Mouse (Mus musculus): ENCODE results near the gene Ddit4l.
"Not testable (repeated sequence)": the region's sequence is repeated elsewhere in the genome, so short reads cannot be mapped to it uniquely, and the experiment has no call there.

Gene Ddit4l

DNA sequence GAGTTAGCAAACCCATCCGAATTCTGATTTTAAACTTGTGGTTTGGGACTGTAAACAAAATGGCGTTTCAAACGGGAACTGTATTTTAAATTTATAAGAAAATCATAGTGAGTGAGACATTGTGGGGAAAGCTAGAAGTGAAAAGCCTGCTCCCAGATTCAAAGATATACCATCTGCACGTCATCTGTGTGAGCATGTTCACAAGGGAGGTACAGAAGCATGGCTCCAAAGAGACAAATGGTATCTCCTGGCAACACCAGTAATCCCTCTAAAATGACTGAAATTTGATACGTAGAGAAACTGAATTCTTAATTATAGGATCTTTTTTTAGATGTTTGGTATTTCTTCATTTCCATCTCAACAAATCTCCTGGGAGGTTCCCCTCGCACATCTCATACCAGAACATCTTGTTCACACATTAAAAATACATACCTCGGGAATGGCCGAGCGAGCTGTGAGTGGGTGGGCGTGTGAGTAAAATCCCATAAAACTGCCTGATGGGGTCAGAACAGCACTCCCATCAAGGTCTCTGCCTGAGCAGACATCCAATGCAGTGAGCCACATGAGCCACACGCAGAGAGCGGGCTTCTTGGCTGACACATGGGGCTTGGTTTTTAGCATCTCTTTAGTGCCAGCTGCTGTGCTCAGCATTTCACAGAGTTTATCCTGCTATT, 26.2 kb downstream of the Ddit4l start:
- peak; percentile 30 for DNase-seq (ENCODE audit: low read depth, low spot score)

GRCm38 (mm10) chr3:137649112-137649511, 27.7 kb downstream of the Ddit4l start:
- no peak for DNase-seq (ENCODE audit: low read depth, low spot score)

GRCm38 (mm10) chr3:137652853-137653252, 31.4 kb downstream of the Ddit4l start:
- no peak for DNase-seq (ENCODE audit: low read depth, low spot score)

DNA sequence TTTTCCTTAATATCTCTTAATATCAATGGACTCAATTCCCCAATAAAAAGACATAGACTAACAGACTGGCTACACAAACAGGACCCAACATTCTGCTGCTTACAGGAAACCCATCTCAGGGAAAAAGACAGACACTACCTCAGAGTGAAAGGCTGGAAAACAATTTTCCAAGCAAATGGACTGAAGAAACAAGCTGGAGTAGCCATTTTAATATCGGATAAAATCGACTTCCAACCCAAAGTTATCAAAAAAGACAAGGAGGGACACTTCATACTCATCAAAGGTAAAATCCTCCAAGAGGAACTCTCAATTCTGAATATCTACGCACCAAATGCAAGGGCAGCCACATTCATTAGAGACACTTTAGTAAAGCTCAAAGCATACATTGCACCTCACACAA, 49.8 kb downstream of the Ddit4l start, which contains the start of gene Gm21962:
Gene Gm21962 (plus strand): TSS at position 301 of the 400 bp plus-strand sequence.
- not testable (repeated sequence) for DNase-seq (ENCODE audit: low read depth, low spot score)
